Mouse (Mus musculus): ENCODE measurements around the gene Coa3.

DNA sequence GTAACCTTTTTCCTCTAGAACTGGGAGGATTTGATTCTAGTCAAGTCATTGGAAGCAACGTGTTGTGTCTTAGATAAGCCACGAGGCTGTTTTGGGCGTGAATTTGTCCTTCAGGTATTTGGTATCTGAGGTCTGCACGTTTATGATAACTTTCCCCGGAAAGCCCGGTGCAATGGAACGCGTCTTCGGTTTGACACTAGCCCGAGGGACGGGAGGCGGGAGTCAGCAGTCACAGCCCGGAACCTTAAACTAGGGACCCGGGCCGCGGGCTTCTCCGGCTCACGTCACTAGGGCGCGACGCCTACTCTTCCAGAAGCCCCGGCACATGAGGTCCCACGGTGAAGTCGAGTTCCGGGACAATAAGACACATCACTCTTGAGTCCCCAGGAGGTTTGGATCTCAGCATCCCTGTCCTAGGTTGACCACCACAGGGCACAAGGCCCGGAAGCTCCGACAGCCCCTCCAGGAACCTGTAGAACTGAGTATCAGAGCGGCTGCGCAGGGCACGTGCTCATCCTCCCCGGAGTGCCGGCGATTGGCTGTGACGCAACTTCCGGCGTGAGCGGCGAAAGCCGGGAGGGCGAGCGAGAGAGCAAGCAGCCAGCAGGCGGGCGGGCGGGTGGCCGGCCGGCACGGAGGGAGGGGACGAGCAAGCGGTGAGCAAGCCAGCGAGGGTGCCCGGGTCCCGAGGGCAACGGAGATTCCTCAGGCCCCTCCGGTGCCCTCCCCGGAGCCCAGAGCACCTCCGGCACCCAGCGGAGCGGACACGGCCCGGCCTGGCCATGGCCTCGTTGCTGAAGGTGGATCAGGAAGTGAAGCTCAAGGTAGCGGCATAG is 37.0 kb upstream of the Coa3 start, which contains the start of gene Psme3:
- no peak; the same call in 2 of the 3 replicates for TF ChIP-seq GATA1 (IDR thresholded peaks at IDR 0.05; ENCODE audit: borderline replicate concordance, low read length)
- TF ChIP-seq FLI1 (IDR thresholded peaks at IDR 0.05; ENCODE audit: low read length), result peak; percentile 30; the same call in 1 of the 2 replicates

Data from megakaryocyte, embryonic 14.5 days (primary cell).